Mouse (Mus musculus) thymus, postnatal 36 days (tissue): ENCODE results near the gene Ms4a6c.
A peak's percentile ranks its signal among the peaks of the same experiment; 100 is the strongest.
"Not testable (repeated sequence)": the region's sequence is repeated elsewhere in the genome, so short reads cannot be mapped to it uniquely, and the experiment has no call there.

Experiments
- DNase-seq, 2 experiments: peaks; one replicate each; pipeline ENCODE4 v3.0.0; 2022; ENCODE audit warnings: mixed read lengths in 2 of 2

Gene Ms4a6c

GRCm38 (mm10) chr19:11504857-11505256, 35.7 kb downstream of the Ms4a6c start:
- no peak for DNase-seq

- DNase-seq = no peak
Observed at GRCm38 (mm10) chr19:11513458-11513857, 44.3 kb downstream of the Ms4a6c start.

GRCm38 (mm10) chr19:11516246-11516645, 47.1 kb downstream of the Ms4a6c start, which contains the start of gene Ms4a6b:
Gene Ms4a6b, plus strand, starts transcription at chr19:11516512.
- DNase-seq = no peak

GRCm38 (mm10) chr19:11516845-11517244, 47.7 kb downstream of the Ms4a6c start:
- peak; percentile 59 to 67 for DNase-seq

GRCm38 (mm10) chr19:11517373-11517772, 48.2 kb downstream of the Ms4a6c start:
- DNase-seq = not testable (repeated sequence)

GRCm38 (mm10) chr19:11518356-11518755, 49.2 kb downstream of the Ms4a6c start:
- not testable (repeated sequence) for DNase-seq

GRCm38 (mm10) chr19:11520146-11520545, 51.0 kb downstream of the Ms4a6c start:
- DNase-seq = no peak
